Comparison of ENCODE assay signal across 8 mouse cellular contexts in the genomic region with DNA sequence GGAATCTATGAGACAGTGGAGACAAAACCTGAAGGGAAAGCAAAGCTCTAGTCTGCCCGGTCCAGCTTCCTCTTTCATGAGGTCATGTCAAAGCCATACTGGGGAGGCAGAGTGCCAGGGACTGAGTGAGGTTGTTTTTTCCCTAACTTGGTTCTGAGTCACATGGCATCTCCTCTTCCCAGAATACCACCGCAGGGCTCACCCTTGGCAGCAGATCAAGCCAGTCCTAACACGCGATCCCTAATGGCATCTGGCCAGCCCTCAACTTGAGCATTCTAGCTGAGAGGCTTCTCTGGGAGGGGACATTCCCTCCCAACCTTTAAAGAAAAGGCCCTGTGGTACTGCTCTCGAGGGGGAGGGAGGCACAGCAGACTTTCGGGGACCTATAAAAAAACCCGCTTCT. TPM values are rescaled to one million over a fixed set of nuclear protein-coding genes. Genes with fewer than 3 reads are reported as not detected.
DNase-seq lines count a peak whose midpoint lies in the region; ATAC-seq lines count a peak whose summit lies in the region.

No protein-coding gene starts in this region.

- H3K36me3 ChIP-seq in hindbrain, embryonic 15.5 days = no peaks in the 10 kb centered on the region
- H3K36me3 ChIP-seq in hindbrain, embryonic 12.5 days = no peaks in the 10 kb centered on the region
- H3K36me3 ChIP-seq in forebrain, embryonic 14.5 days (ENCODE audit: control insufficient read depth, insufficient read depth, low read length) = no peaks in the 10 kb centered on the region
- H3K36me3 ChIP-seq in midbrain, embryonic 16.5 days (ENCODE audit: control insufficient read depth, insufficient read depth, low read length) = no peaks in the 10 kb centered on the region

- WGBS in hindbrain, embryonic 15.5 days = 53% methylated on average over 7 of the region's 7 CpGs
- WGBS in hindbrain, embryonic 12.5 days = 65% methylated on average over 7 of the region's 7 CpGs
- 36% methylated on average over 7 of the region's 7 CpGs for WGBS in forebrain, embryonic 14.5 days
- 49% methylated on average over 7 of the region's 7 CpGs for WGBS in midbrain, embryonic 16.5 days

- peak; percentile 68 for ATAC-seq in hindbrain, embryonic 15.5 days (ENCODE audit: low FRiP score, low read depth)
- ATAC-seq in hindbrain, embryonic 12.5 days (ENCODE audit: low FRiP score) = no peak
- peak; percentile 58 for ATAC-seq in forebrain, embryonic 14.5 days
- peak; percentile 32; the same call in 1 of the 2 replicates for ATAC-seq in midbrain, embryonic 16.5 days

- no peaks in the 10 kb centered on the region for H3K9me3 ChIP-seq in hindbrain, embryonic 15.5 days
- H3K9me3 ChIP-seq in hindbrain, embryonic 12.5 days (replicated peaks) = no peaks in the 10 kb centered on the region
- no peaks in the 10 kb centered on the region for H3K9me3 ChIP-seq in forebrain, embryonic 14.5 days (replicated peaks; ENCODE audit: control insufficient read depth, low read length)
- no peaks in the 10 kb centered on the region for H3K9me3 ChIP-seq in midbrain, embryonic 16.5 days (replicated peaks; ENCODE audit: control insufficient read depth, low read length, poor library complexity, severe bottlenecking)

- peaks cover 6% of the 10 kb centered on the region; the same call in 1 of the 2 replicates for H3K4me1 ChIP-seq in hindbrain, embryonic 15.5 days (replicated peaks)
- H3K4me1 ChIP-seq in hindbrain, embryonic 12.5 days = peaks cover 6% of the 10 kb centered on the region
- peaks cover 7% of the 10 kb centered on the region; the same call in 1 of the 2 replicates for H3K4me1 ChIP-seq in forebrain, embryonic 14.5 days (ENCODE audit: control insufficient read depth, insufficient read depth, low read length)
- no peaks in the 10 kb centered on the region for H3K4me1 ChIP-seq in midbrain, embryonic 16.5 days (ENCODE audit: control insufficient read depth, insufficient read depth, low read length)

- H3K27ac ChIP-seq in hindbrain, embryonic 15.5 days (replicated peaks) = peak overlapping the region; percentile 51; the same call in 1 of the 2 replicates
- H3K27ac ChIP-seq in hindbrain, embryonic 12.5 days = no peak overlapping the region
- peak overlapping the region; percentile 30; the same call in 1 of the 2 replicates for H3K27ac ChIP-seq in forebrain, embryonic 14.5 days (ENCODE audit: low read depth, low read length)
- no peak overlapping the region for H3K27ac ChIP-seq in midbrain, embryonic 16.5 days (ENCODE audit: low read length)

- no peak overlapping the region for H3K9ac ChIP-seq in hindbrain, embryonic 15.5 days
- H3K9ac ChIP-seq in hindbrain, embryonic 12.5 days = no peak overlapping the region
- H3K9ac ChIP-seq in forebrain, embryonic 14.5 days (ENCODE audit: low read length) = 0 out of 2 replicates have a peak overlapping the region, but pooled peaks have one; percentile 8
- H3K9ac ChIP-seq in midbrain, embryonic 16.5 days (ENCODE audit: low read depth, low read length) = no peak overlapping the region

- H3K4me3 ChIP-seq in hindbrain, embryonic 15.5 days = no peak overlapping the region
- H3K4me3 ChIP-seq in hindbrain, embryonic 12.5 days = no peak overlapping the region
- H3K4me3 ChIP-seq in forebrain, embryonic 14.5 days (ENCODE audit: low read depth, low read length) = no peak overlapping the region
- no peak overlapping the region for H3K4me3 ChIP-seq in midbrain, embryonic 16.5 days (ENCODE audit: low read depth, low read length)

- intact Hi-C loops in heart, postnatal 14 days (cut with DNase I) = no loop called here
- intact Hi-C loops in left cerebral cortex, postnatal 14 days (cut with DNase I) = no loop called here

- DNase-seq in Muller cell, postnatal 12 days (ENCODE audit: inconsistent ontology term) = peak; percentile 99
- DNase-seq in forebrain, embryonic 14.5 days (ENCODE audit: low spot score) = peak; percentile 84
- DNase-seq in heart, postnatal 14 days = peak; percentile 90 to 95
- peak; percentile 67 to 75 for DNase-seq in left cerebral cortex, postnatal 14 days (ENCODE audit: low spot score in 2 of 2)
- DNase-seq in urinary bladder, postnatal 36 days (ENCODE audit: low spot score in 2 of 2) = peak; percentile 90 to 94

- no peak overlapping the region for H3K4me2 ChIP-seq in hindbrain, embryonic 15.5 days
- no peak overlapping the region for H3K4me2 ChIP-seq in hindbrain, embryonic 12.5 days (replicated peaks)
- H3K4me2 ChIP-seq in forebrain, embryonic 14.5 days (ENCODE audit: low read length) = no peak overlapping the region
- H3K4me2 ChIP-seq in midbrain, embryonic 16.5 days (ENCODE audit: low read length) = no peak overlapping the region

- H3K27me3 ChIP-seq in hindbrain, embryonic 15.5 days = no peaks in the 10 kb centered on the region
- no peaks in the 10 kb centered on the region; the same call in 1 of the 2 replicates for H3K27me3 ChIP-seq in hindbrain, embryonic 12.5 days
- no peaks in the 10 kb centered on the region for H3K27me3 ChIP-seq in forebrain, embryonic 14.5 days (replicated peaks; ENCODE audit: control insufficient read depth, insufficient read depth, low read length)
- no peaks in the 10 kb centered on the region for H3K27me3 ChIP-seq in midbrain, embryonic 16.5 days (ENCODE audit: control insufficient read depth, insufficient read depth, low read depth, low read length)

RNA-seq across cellular contexts. Expression of a gene that starts 8.2 kb away (rescaled TPM):
- 12.7 and 16.3 TPM in 2 replicates for polyA plus RNA-seq in hindbrain, embryonic 15.5 days (2015; fragmentation: Nextera tagmentation; extraction: Ambion mirVana)
- polyA plus RNA-seq in hindbrain, embryonic 12.5 days (2016; fragmentation: Nextera tagmentation; extraction: Ambion mirVana) = 5.8 and 6.3 TPM in 2 replicates
- polyA plus RNA-seq in forebrain, embryonic 14.5 days (2014; fragmentation: Nextera tagmentation; extraction: Ambion mirVana) = 4.6 and 5.0 TPM in 2 replicates
- total RNA-seq in heart, postnatal 14 days (2021) = 10 to 100 TPM; 23.9 to 27.8 TPM
- 1 to 10 TPM; 5.4 to 5.7 TPM for total RNA-seq in left cerebral cortex, postnatal 14 days (2021)
- 8.9 and 10.5 TPM in 2 replicates for polyA plus RNA-seq in midbrain, embryonic 16.5 days (2015; fragmentation: Nextera tagmentation; extraction: Ambion mirVana)

RNA-seq across cellular contexts. Expression of a gene that starts 9.8 kb away (rescaled TPM):
- polyA plus RNA-seq in hindbrain, embryonic 15.5 days (2015; fragmentation: Nextera tagmentation; extraction: Ambion mirVana) = 111 and 116 TPM in 2 replicates
- polyA plus RNA-seq in hindbrain, embryonic 12.5 days (2016; fragmentation: Nextera tagmentation; extraction: Ambion mirVana) = 50.9 and 60.3 TPM in 2 replicates
- 68.5 and 78.2 TPM in 2 replicates for polyA plus RNA-seq in forebrain, embryonic 14.5 days (2014; fragmentation: Nextera tagmentation; extraction: Ambion mirVana)
- total RNA-seq in heart, postnatal 14 days (2021) = 100 to 1,000 TPM; 108 to 111 TPM
- total RNA-seq in left cerebral cortex, postnatal 14 days (2021) = 100 to 1,000 TPM; 153 to 168 TPM
- polyA plus RNA-seq in midbrain, embryonic 16.5 days (2015; fragmentation: Nextera tagmentation; extraction: Ambion mirVana) = 102 and 104 TPM in 2 replicates

RNA-seq across cellular contexts. Expression of a gene that starts 24.9 kb away (rescaled TPM):
- 1,681 and 1,706 TPM in 2 replicates for polyA plus RNA-seq in hindbrain, embryonic 15.5 days (2015; fragmentation: Nextera tagmentation; extraction: Ambion mirVana)
- polyA plus RNA-seq in hindbrain, embryonic 12.5 days (2016; fragmentation: Nextera tagmentation; extraction: Ambion mirVana) = 1,505 and 1,511 TPM in 2 replicates
- polyA plus RNA-seq in forebrain, embryonic 14.5 days (2014; fragmentation: Nextera tagmentation; extraction: Ambion mirVana) = 2,004 and 2,051 TPM in 2 replicates
- 100 to 1,000 TPM; 134 to 183 TPM for total RNA-seq in heart, postnatal 14 days (2021)
- total RNA-seq in left cerebral cortex, postnatal 14 days (2021) = 100 to 1,000 TPM; 771 to 797 TPM
- 1,852 and 1,913 TPM in 2 replicates for polyA plus RNA-seq in midbrain, embryonic 16.5 days (2015; fragmentation: Nextera tagmentation; extraction: Ambion mirVana)

RNA-seq across cellular contexts. Expression of a gene that starts 28.1 kb away (rescaled TPM):
- 10.0 and 10.5 TPM in 2 replicates for polyA plus RNA-seq in hindbrain, embryonic 15.5 days (2015; fragmentation: Nextera tagmentation; extraction: Ambion mirVana)
- 14.4 and 18.2 TPM in 2 replicates for polyA plus RNA-seq in hindbrain, embryonic 12.5 days (2016; fragmentation: Nextera tagmentation; extraction: Ambion mirVana)
- 12.2 and 14.4 TPM in 2 replicates for polyA plus RNA-seq in forebrain, embryonic 14.5 days (2014; fragmentation: Nextera tagmentation; extraction: Ambion mirVana)
- 10 to 100 TPM; 12.9 to 13.5 TPM for total RNA-seq in heart, postnatal 14 days (2021)
- 10 to 100 TPM; 10.7 to 14.6 TPM for total RNA-seq in left cerebral cortex, postnatal 14 days (2021)
- 8.6 and 10.3 TPM in 2 replicates for polyA plus RNA-seq in midbrain, embryonic 16.5 days (2015; fragmentation: Nextera tagmentation; extraction: Ambion mirVana)

RNA-seq across cellular contexts. Expression of a gene that starts 47.9 kb away (rescaled TPM):
- 22.1 and 22.6 TPM in 2 replicates for polyA plus RNA-seq in hindbrain, embryonic 15.5 days (2015; fragmentation: Nextera tagmentation; extraction: Ambion mirVana)
- 36.0 and 36.9 TPM in 2 replicates for polyA plus RNA-seq in hindbrain, embryonic 12.5 days (2016; fragmentation: Nextera tagmentation; extraction: Ambion mirVana)
- 23.9 and 29.6 TPM in 2 replicates for polyA plus RNA-seq in forebrain, embryonic 14.5 days (2014; fragmentation: Nextera tagmentation; extraction: Ambion mirVana)
- 1 to 10 TPM; 3.8 to 6.0 TPM for total RNA-seq in heart, postnatal 14 days (2021)
- 1 to 10 TPM; 5.1 TPM for total RNA-seq in left cerebral cortex, postnatal 14 days (2021)
- 13.5 and 14.6 TPM in 2 replicates for polyA plus RNA-seq in midbrain, embryonic 16.5 days (2015; fragmentation: Nextera tagmentation; extraction: Ambion mirVana)

Comparison
In these comparisons a context has a peak if more than half of its experiments do, and no peak if none do; other contexts are left out.
1. H3K27ac ChIP-seq: peak in hindbrain, embryonic 15.5 days (single experiment) and forebrain, embryonic 14.5 days (single experiment); none in hindbrain, embryonic 12.5 days (single experiment) and midbrain, embryonic 16.5 days (single experiment).
2. Peak in every context shown above with its lines, with median percentiles within 50 percentile points of each other: DNase-seq.